Mouse (Mus musculus) neural tube, embryonic 15.5 days (tissue): ENCODE data around the gene Gfpt2. TPM values are rescaled to one million over a fixed set of nuclear protein-coding genes. Genes with fewer than 3 reads are reported as not detected.

ENCODE experiments used
- ATAC-seq: fragments of 200-750 bp; cut with Nextera tagmentation; 2 replicates; pipeline ENCODE4 v1.8.0; 2017; ENCODE audit warnings: mild to moderate bottlenecking, moderate TSS enrichment, moderate library complexity; ENCODE audit not compliant: low FRiP score
- H3K27ac ChIP-seq: fragments of 300-500 bp; sonication (generic); replicated peaks from 2 replicates; pipeline ENCODE4 v1.5.1; 2015; ENCODE audit warnings: mild to moderate bottlenecking, inconsistent platforms
- H3K27me3 ChIP-seq: fragments of 300-500 bp; sonication (generic); replicated peaks from 2 replicates; pipeline ENCODE4 v1.6.1; 2015; ENCODE audit warnings: inconsistent platforms
- H3K36me3 ChIP-seq: fragments of 300-500 bp; sonication (generic); 2 replicates; pipeline ENCODE4 v1.6.1; 2015; ENCODE audit warnings: inconsistent platforms
- H3K4me1 ChIP-seq: fragments of 300-500 bp; sonication (generic); 2 replicates; pipeline ENCODE4 v1.6.1; 2015; ENCODE audit warnings: inconsistent platforms
- H3K4me2 ChIP-seq: fragments of 300-500 bp; sonication (generic); 2 replicates; pipeline ENCODE4 v1.6.1; 2015; ENCODE audit warnings: inconsistent platforms, mild to moderate bottlenecking, moderate library complexity
- H3K4me3 ChIP-seq: fragments of 300-500 bp; sonication (generic); replicated peaks from 2 replicates; pipeline ENCODE4 v1.5.1; 2015; ENCODE audit warnings: mild to moderate bottlenecking, inconsistent platforms
- H3K9ac ChIP-seq: fragments of 300-500 bp; sonication (generic); replicated peaks from 2 replicates; pipeline ENCODE4 v1.6.1; 2015; ENCODE audit warnings: mild to moderate bottlenecking, inconsistent platforms
- H3K9me3 ChIP-seq: fragments of 300-500 bp; sonication (generic); replicated peaks from 2 replicates; pipeline ENCODE4 v1.6.1; 2016; ENCODE audit warnings: inconsistent platforms
- WGBS: fragments of 180-500 bp; shearing (Covaris S2); methylation state at CpG from one replicate; pipeline ENCODE4 v1.1.7; 2015; ENCODE audit warnings: mixed read lengths; 5-methylcytosine and 5-hydroxymethylcytosine counted together
- polyA plus RNA-seq: library from polyadenylated mRNA; unstranded; fragments of >200 nt; fragmentation: Nextera tagmentation; extraction: Ambion mirVana; gene quantifications from 2 replicates; pipeline ENCODE4 v1.2.1, GENCODE M21; 2015

The Gfpt2 gene
- polyA plus RNA-seq, 1 experiment from 2014 or later, result 5.3 TPM

DNA sequence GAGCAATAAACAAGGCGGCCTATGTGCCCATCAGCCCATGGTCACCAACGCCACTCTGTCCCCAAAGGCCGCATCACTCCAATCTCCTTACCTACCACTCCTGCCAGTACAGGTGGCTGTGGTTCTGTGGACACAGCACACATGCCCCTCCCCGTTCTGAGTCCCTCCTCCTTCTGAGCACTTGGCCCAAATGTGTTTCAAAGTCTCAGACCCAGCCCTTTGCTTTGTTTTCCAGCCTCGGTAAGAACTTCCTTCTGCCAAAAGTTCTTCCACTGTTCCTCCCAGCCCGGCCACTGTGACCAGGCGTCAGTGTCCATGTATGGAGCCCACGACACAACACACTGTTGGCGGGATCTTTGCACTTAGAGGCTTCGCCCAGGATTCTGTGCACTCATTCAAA, 50.3 kb downstream of the Gfpt2 start:
- Histone ChIP-seq H3K4me3 (no peak overlapping the region), H3K4me1 (peaks cover 25% of the 10 kb centered on the region), H3K27ac (no peak overlapping the region), H3K9me3 (no peaks in the 10 kb centered on the region), H3K4me2 (no peak overlapping the region), H3K36me3 (no peaks in the 10 kb centered on the region), H3K9ac (no peak overlapping the region), H3K27me3 (no peaks in the 10 kb centered on the region)
- 93% methylated on average over 10 of the region's 10 CpGs for WGBS
- no peak for ATAC-seq

DNA sequence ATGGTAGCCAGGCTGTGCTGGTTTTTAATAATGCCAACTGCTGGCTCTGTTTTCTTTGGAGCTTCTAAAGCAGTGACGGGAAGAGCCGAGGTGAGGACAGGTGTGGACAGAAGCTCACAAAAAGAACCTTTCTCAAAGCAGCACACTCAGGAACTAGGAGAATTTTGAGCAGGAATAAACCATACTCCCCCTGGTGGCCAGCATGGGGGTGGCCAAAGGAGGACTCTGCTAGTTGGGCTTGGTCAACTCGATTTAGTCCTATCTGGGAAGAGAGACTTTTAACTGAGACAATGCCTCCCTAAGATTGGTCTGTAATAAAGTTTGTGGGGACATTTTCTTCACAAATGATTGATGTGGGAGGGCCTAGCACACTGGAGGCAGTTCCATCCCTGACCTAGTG, 51.0 kb downstream of the Gfpt2 start:
- peaks cover 28% of the 10 kb centered on the region for H3K4me1 ChIP-seq
- H3K27ac ChIP-seq, result no peak overlapping the region
- H3K4me2 ChIP-seq, result peak overlapping the region; percentile 75; the same call in 1 of the 2 replicates
- no peak overlapping the region for H3K9ac ChIP-seq
- WGBS, result 63% methylated on average over 3 of the region's 3 CpGs
- no peak overlapping the region for H3K4me3 ChIP-seq
- H3K36me3 ChIP-seq, result no peaks in the 10 kb centered on the region
- ATAC-seq, result no peak
- no peaks in the 10 kb centered on the region for H3K27me3 ChIP-seq
- no peaks in the 10 kb centered on the region for H3K9me3 ChIP-seq

DNA sequence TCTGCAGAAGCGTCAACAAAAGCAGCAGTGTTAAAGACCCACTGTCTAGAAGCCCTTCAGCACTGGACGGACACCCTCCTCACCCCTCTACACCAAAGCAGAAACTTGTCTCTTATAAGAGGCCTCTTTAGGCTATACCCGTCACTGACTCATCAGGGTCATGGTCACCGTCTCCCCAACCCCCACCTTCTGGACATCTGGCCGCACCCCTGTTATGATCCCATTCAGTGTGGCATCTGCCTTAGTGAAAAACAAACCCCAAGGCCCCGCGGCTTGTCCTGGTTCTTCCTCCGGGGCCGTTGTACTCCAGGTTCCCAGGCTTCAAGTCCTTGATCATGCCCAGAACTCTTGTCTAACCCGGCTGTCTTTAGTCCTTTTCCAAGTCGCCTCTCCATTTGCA, 52.0 kb downstream of the Gfpt2 start:
- peak overlapping the region; percentile 75 for H3K4me2 ChIP-seq
- no peaks in the 10 kb centered on the region for H3K27me3 ChIP-seq
- peak; percentile 5 for ATAC-seq
- H3K4me3 ChIP-seq, result peak overlapping the region; percentile 77
- H3K4me1 ChIP-seq, result peaks cover 32% of the 10 kb centered on the region
- WGBS, result 39% methylated on average over 11 of the region's 11 CpGs
- no peaks in the 10 kb centered on the region for H3K9me3 ChIP-seq
- peak overlapping the region; percentile 96 for H3K9ac ChIP-seq
- H3K27ac ChIP-seq, result peak overlapping the region; percentile 77
- H3K36me3 ChIP-seq, result peaks cover 4% of the 10 kb centered on the region; the same call in 1 of the 2 replicates

DNA sequence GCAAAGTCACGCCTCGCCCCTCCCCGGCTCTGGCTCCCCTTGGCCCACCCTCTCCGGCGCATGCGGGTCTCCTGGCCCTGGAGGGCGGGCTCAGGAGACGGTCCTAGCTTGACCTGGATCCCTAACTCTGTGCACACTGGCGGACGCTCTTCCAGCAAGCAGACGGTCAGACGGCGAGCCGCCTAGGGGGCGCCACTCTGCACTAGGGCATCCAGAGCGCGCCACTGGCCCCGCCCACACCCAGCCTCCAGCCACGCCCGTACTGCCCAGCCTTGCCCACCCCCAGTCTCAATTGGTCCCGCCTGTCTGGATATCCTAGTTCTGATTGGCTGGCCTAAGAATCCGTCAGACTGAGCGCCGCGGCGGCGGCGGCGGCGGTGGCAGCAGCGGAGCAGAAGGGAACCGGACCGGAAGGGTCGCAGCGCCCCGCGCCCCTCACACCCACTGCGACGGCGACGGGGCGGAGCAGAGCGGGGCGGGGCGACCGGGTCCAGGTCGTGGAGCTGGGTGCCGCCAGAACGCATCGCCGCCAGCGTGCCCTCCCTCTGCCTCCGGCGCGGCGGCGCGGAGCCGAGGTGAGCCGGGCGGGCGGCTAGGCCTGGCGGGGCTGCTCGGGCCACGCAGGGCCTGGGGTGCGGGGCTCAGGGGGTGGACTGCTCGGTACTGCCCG, 52.6 kb downstream of the Gfpt2 start, which contains the start of gene Mapk9:
Gene Mapk9 (plus strand): TSS at position 351 of the 670 bp plus-strand sequence.
- ATAC-seq, result peak; percentile 99

DNA sequence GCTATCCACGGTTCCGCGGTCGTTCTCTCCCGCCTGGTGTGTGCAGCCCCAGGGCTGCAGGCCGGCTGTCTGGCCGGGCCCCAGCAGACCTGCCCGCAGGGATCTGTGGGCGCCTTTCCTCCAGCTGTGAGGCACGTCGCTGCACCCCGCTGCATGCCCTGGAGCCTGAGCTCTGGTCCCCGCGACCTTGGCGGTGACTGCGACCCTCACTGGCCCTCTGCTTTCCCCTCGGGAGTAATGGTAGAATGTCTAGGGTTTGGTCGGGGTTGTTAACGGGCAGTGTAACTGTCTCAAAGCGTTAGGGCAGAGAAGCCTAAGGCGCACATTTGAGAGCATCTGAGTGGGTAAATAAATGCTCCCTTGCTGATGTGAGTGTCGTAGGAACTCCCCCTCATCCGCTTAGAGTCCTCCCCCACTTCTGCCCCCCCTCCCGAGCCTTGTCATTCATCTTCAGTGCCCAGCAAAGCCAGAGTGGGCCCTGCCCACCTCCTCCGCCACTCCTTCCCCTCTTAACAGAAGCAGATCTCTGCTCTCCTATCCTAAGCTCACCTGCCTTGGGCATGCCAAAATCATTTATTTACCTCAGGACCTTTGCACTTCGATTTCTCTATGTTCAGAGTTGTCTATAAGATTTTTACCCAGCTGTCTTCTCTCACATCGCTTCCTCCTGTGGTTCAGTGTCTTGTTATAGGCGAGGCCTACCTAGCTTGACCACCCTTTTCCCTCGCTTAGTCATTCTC, 53.3 kb downstream of the Gfpt2 start:
- H3K27ac ChIP-seq, result peak overlapping the region; percentile 86
- peak overlapping the region; percentile 77 for H3K4me3 ChIP-seq
- peaks cover 4% of the 10 kb centered on the region; the same call in 1 of the 2 replicates for H3K36me3 ChIP-seq
- peaks cover 39% of the 10 kb centered on the region for H3K4me1 ChIP-seq
- ATAC-seq, result peak; percentile 22
- 8% methylated on average over 29 of the region's 29 CpGs for WGBS
- H3K4me2 ChIP-seq, result peak overlapping the region; percentile 75
- peak overlapping the region; percentile 96 for H3K9ac ChIP-seq
- H3K27me3 ChIP-seq, result no peaks in the 10 kb centered on the region
- H3K9me3 ChIP-seq, result no peaks in the 10 kb centered on the region

More for the DNA sequence above, 52.6 kb downstream of the Gfpt2 start, which contains the start of gene Mapk9:
- WGBS, result under 1% methylated on average over 65 of the region's 68 CpGs
- Histone ChIP-seq H3K4me3 (peak within 1 kb of the TSS; percentile 77), H3K36me3 (peaks cover 4% of the 10 kb centered on the region; the same call in 1 of the 2 replicates), H3K9me3 (no peaks in the 10 kb centered on the region), H3K4me1 (peaks cover 38% of the 10 kb centered on the region), H3K27me3 (no peaks in the 10 kb centered on the region), H3K4me2 (peak within 1 kb of the TSS; percentile 75), H3K27ac (peak within 1 kb of the TSS; percentile 86), H3K9ac (peak within 1 kb of the TSS; percentile 96)

DNA sequence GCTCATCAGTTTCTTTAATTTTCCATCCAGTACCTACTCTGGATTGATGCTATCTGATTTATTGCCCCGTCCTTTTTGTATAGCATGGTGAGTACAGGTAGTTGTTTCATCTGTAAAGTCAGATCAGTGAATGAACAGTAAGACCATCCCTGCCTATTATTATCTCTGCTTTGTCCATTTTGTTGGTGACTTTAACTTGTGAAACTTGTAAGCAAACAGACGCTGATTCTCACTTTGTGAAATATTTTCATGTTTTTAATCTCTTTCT, 53.8 kb downstream of the Gfpt2 start:
- H3K4me1 ChIP-seq, result peaks cover 41% of the 10 kb centered on the region
- H3K27ac ChIP-seq, result 0 out of 2 replicates have a peak overlapping the region, but pooled peaks have one; percentile 86
- H3K4me2 ChIP-seq, result peak overlapping the region; percentile 75
- peak overlapping the region; percentile 96; the same call in 1 of the 2 replicates for H3K9ac ChIP-seq
- H3K9me3 ChIP-seq, result no peaks in the 10 kb centered on the region
- WGBS, result 73% methylated on average over 2 of the region's 2 CpGs
- H3K36me3 ChIP-seq, result peaks cover 4% of the 10 kb centered on the region; the same call in 1 of the 2 replicates
- peak overlapping the region; percentile 77 for H3K4me3 ChIP-seq
- no peaks in the 10 kb centered on the region for H3K27me3 ChIP-seq
- ATAC-seq, result no peak

DNA sequence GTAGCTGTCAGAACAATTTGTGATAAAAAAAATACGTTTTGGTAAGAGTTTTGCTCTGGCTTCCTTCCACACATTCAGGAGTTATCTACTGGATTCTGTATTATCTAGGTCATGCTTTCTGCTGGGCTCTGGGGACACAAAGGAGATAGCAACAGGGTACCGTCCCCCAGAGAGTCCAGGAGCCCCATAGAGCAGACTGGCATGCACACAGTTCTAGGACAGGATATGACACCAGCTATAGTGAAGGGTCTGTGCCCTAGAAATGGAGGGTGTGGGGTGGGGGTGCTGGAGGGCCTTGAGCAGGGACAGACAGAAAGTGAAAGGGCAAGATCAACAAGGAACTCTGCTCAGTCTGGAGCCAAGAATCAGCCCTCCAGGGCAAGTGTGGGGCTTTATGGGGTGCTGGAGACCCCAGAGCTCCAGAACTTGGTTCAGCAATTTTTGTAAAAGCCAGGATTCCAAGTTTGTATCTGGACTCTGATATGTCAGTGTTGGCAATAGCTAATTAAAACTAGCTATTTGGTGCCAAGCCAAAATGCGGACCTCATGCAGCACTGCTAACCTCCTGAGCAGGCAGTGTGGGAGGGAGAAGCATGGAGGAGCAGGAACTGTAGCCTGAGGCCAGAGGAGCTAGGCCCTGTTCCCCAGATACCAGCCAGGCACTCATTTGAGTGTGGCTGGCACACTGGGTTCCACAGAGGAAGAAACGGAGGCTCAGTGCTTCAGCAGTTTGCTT, 54.3 kb downstream of the Gfpt2 start:
- H3K9ac ChIP-seq, result 0 out of 2 replicates have a peak overlapping the region, but pooled peaks have one; percentile 11
- H3K4me2 ChIP-seq, result peak overlapping the region; percentile 75
- no peak for ATAC-seq
- H3K9me3 ChIP-seq, result no peaks in the 10 kb centered on the region
- no peak overlapping the region for H3K27ac ChIP-seq
- H3K27me3 ChIP-seq, result no peaks in the 10 kb centered on the region
- H3K4me3 ChIP-seq, result peak overlapping the region; percentile 77
- peaks cover 41% of the 10 kb centered on the region for H3K4me1 ChIP-seq
- WGBS, result 62% methylated on average over 4 of the region's 4 CpGs
- H3K36me3 ChIP-seq, result peaks cover 4% of the 10 kb centered on the region; the same call in 1 of the 2 replicates

DNA sequence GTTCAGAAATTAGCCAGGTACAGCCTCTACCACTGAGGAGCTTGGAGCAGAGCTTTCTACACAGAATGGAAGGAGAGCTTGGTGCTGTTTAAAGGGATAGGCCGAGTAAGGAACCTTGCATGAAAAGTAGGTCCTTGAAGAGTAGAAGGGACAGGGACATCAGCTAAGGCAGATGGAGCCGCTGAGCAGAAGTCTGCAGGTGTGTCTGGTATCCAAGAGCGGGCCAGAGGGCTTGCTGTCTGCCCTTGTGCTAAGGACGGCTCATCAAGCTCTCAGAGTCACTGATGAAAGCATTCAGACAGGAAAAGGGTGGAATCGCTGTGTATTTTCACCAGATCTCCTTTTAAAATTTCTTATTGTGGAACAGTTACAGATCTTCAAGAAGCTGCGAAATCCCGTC, 56.4 kb downstream of the Gfpt2 start:
- peaks cover 17% of the 10 kb centered on the region for H3K36me3 ChIP-seq
- no peak for ATAC-seq
- WGBS, result 87% methylated on average over 7 of the region's 7 CpGs
- no peak overlapping the region for H3K4me2 ChIP-seq
- no peaks in the 10 kb centered on the region for H3K9me3 ChIP-seq
- no peak overlapping the region for H3K9ac ChIP-seq
- no peak overlapping the region for H3K4me3 ChIP-seq
- H3K4me1 ChIP-seq, result peaks cover 41% of the 10 kb centered on the region
- H3K27ac ChIP-seq, result no peak overlapping the region
- no peaks in the 10 kb centered on the region for H3K27me3 ChIP-seq

DNA sequence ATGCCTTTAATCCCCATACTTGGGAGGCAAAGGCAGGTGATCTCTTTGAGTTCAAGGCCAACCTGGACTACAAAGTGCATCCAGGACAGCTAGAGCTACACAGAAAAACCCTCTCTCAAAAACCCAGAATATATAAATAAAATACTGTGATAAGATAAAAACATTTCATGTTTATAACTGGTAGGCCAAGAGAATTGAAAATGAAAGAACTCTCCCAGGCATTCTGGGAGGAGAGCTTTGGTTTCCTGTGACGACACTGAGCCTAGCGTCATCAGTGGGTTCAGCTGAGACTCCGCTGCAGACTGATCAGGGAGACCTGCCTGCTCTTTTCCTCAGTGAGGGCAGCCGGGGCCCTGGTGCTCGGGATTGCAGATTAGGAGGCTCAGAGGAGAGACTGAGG, 61.2 kb downstream of the Gfpt2 start:
- H3K9ac ChIP-seq, result no peak overlapping the region
- no peaks in the 10 kb centered on the region for H3K27me3 ChIP-seq
- no peaks in the 10 kb centered on the region for H3K9me3 ChIP-seq
- WGBS, result 86% methylated on average over 5 of the region's 5 CpGs
- no peak for ATAC-seq
- no peak overlapping the region for H3K4me2 ChIP-seq
- no peak overlapping the region for H3K4me3 ChIP-seq
- H3K27ac ChIP-seq, result no peak overlapping the region
- H3K4me1 ChIP-seq, result peaks cover 12% of the 10 kb centered on the region; the same call in 1 of the 2 replicates
- H3K36me3 ChIP-seq, result peaks cover 35% of the 10 kb centered on the region

DNA sequence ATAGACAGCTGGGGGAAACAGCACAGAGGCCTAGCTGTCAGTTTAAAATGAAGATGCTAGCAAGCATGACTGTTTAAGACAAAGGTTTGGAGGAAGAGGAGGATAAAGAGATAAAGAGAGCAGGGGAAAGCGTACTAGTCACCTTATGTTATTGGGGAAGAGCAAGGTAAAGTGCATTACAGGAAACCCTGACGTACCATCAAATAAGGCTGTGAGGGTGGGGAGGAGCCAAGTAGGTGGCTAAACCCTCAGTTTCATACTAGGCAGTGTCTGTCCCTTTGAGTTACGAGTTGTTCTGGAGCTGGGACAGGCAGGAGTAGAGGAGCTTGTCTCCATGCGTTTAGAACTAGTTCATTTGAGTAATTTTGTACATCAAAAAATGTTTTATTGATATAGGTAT, 67.2 kb downstream of the Gfpt2 start:
- H3K9me3 ChIP-seq, result no peaks in the 10 kb centered on the region
- no peak for ATAC-seq
- H3K9ac ChIP-seq, result no peak overlapping the region
- no peak overlapping the region for H3K4me3 ChIP-seq
- H3K4me1 ChIP-seq, result no peaks in the 10 kb centered on the region
- no peaks in the 10 kb centered on the region for H3K27me3 ChIP-seq
- 88% methylated on average over 4 of the region's 4 CpGs for WGBS
- H3K36me3 ChIP-seq, result peaks cover 26% of the 10 kb centered on the region
- no peak overlapping the region for H3K27ac ChIP-seq
- no peak overlapping the region for H3K4me2 ChIP-seq

DNA sequence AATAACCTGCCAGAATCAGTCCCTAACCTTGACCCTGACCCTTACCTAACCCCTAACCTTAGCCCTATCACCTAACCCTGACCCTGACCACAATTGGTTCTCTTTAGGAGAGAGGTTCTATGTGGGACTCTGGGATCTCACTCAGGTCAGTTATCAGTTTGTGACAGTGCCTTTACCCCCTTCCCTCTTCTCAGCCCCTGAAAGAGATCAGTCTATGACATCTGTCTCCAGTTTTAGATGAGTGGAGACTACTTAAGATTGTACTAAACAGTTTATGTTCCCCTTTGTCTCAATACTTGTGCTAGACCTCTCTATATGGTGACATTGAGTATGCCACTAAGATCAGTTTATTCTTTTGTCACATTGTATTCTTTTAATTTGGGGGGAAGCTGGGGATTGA, 69.9 kb downstream of the Gfpt2 start:
- no peak overlapping the region for H3K4me3 ChIP-seq
- no peaks in the 10 kb centered on the region for H3K9me3 ChIP-seq
- H3K9ac ChIP-seq, result no peak overlapping the region
- H3K36me3 ChIP-seq, result peaks cover 23% of the 10 kb centered on the region
- ATAC-seq, result no peak
- no peak overlapping the region for H3K27ac ChIP-seq
- H3K4me2 ChIP-seq, result no peak overlapping the region
- H3K4me1 ChIP-seq, result no peaks in the 10 kb centered on the region
- no peaks in the 10 kb centered on the region for H3K27me3 ChIP-seq
